ENCODE assay signal across 8 mouse cellular contexts in the genomic region with DNA sequence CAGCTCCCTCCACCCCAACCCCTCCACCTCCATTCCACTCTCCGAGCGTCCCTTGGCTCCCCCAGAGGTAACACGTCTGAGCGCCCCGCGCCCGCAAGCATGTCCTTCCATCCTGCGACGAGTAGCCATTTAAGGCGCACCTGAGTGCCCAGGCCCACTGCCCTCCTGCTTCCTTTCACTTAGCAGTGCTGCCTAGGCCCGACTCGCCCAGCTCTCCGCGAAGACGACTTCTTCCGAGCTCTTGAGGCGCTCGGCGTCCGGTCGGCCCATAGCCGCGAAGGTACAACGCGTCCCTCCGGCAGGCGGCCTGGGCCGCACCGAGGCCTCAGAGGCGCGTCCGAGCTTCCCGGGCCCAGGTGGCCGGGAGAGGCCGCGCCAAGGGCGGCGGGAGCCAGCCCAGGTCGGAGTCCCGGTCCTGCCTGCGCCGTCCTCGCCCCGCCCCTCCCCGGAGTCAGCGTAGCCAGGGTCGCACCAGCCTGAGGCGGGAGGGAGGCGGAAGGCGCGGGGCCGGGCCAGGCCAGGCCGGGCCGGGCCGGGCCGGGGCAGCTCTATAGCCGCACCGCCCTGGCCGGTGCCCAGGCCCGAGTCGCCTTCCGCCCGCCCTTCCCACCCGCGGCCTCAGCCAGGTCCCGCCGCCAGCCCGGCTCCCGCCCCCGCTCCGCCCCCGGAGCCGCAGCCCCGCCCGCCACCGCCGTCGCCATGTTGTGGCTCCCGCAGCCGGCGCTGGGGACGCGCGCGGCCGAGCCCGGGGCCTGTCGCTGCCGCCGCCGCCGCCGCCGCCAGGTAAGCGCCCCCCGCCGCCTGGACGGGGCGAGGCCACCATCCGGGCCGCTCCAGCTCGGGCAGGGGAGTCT. TPM values are rescaled to one million over a fixed set of nuclear protein-coding genes. Genes with fewer than 3 reads are reported as not detected.
DNase-seq lines count a peak whose midpoint lies in the region; ATAC-seq and TF ChIP-seq lines count a peak whose summit lies in the region.

A gene (plus strand): TSS at position 702 of the 854 bp plus-strand sequence.

- peak; percentile 88 for ATAC-seq in forebrain, postnatal 0 days
- peak; percentile 94 for ATAC-seq in lung, embryonic 16.5 days (ENCODE audit: low read depth)

- intact Hi-C loops in heart, postnatal 36 days (cut with DNase I), result loop anchor here (2.0 to 5.0 kb wide), 3 partner anchors 46 to 144 kb away; a partner anchor contains a TSS

- H3K27me3 ChIP-seq in MEL (ENCODE audit: control insufficient read depth in 1 of 2, insufficient read depth in 2 of 2, low read length in 2 of 2), result no peaks in the 10 kb centered on the region
- H3K27me3 ChIP-seq in cerebellum, adult 2 months (ENCODE audit: control insufficient read depth, insufficient read depth, low read length), result no peaks in the 10 kb centered on the region
- H3K27me3 ChIP-seq in forebrain, postnatal 0 days (ENCODE audit: insufficient read depth, low read length), result no peaks in the 10 kb centered on the region
- H3K27me3 ChIP-seq in lung, embryonic 16.5 days (ENCODE audit: control insufficient read depth, insufficient read depth, low read depth, low read length), result no peaks in the 10 kb centered on the region

- no peak for TF ChIP-seq RAD21 in MEL (IDR thresholded peaks at IDR 0.05; ENCODE audit: low read depth, low read length)

- peak in 1 of 2 experiments; percentile 63; a peak in 3 of 4 replicates for TF ChIP-seq POLR2A in MEL (IDR thresholded peaks at IDR 0.05; ENCODE audit: control insufficient read depth in 1 of 2, insufficient read depth in 1 of 2, low read depth in 1 of 2, low read length in 2 of 2, poor library complexity in 1 of 2)
- peak; percentile 2; the same call in 1 of the 2 replicates for TF ChIP-seq POLR2A in cerebellum, adult 2 months (IDR thresholded peaks at IDR 0.05; ENCODE audit: borderline replicate concordance, insufficient read depth, low read length)

- under 1% methylated on average over 96 of the region's 102 CpGs for WGBS in cerebellum, adult 2 months
- under 1% methylated on average over 85 of the region's 102 CpGs for WGBS in forebrain, postnatal 0 days
- WGBS in lung, embryonic 16.5 days, result under 1% methylated on average over 48 of the region's 102 CpGs

- no peak for TF ChIP-seq CTCF in MEL (IDR thresholded peaks at IDR 0.05 in 2 of 3, conservative IDR thresholded peaks at IDR 0.05 in 1 of 3; ENCODE audit: control insufficient read depth in 1 of 3, insufficient read depth in 1 of 3, low read depth in 2 of 3, low read length in 3 of 3, poor library complexity in 1 of 3, severe bottlenecking in 1 of 3)
- TF ChIP-seq CTCF in cerebellum, adult 2 months (IDR thresholded peaks at IDR 0.05; ENCODE audit: borderline replicate concordance, insufficient read depth, low read depth, low read length), result no peak
- no peak for TF ChIP-seq CTCF in forebrain, postnatal 0 days (IDR thresholded peaks at IDR 0.05; ENCODE audit: low read depth)

- peak within 1 kb of the TSS; percentile 74 for H3K4me2 ChIP-seq in forebrain, postnatal 0 days (ENCODE audit: low read depth)
- peak within 1 kb of the TSS; percentile 90 for H3K4me2 ChIP-seq in lung, embryonic 16.5 days (ENCODE audit: low read depth, low read length)

- H3K9me3 ChIP-seq in MEL (replicated peaks; ENCODE audit: insufficient read depth, low read length), result no peaks in the 10 kb centered on the region
- H3K9me3 ChIP-seq in forebrain, postnatal 0 days (ENCODE audit: low read length), result no peaks in the 10 kb centered on the region
- no peaks in the 10 kb centered on the region for H3K9me3 ChIP-seq in lung, embryonic 16.5 days (ENCODE audit: control insufficient read depth, low read length)

- H3K4me3 ChIP-seq in MEL (ENCODE audit: control insufficient read depth in 1 of 2, insufficient read depth in 1 of 2, low read depth in 2 of 2, low read length in 2 of 2), result peak within 1 kb of the TSS; percentile 92 to 97
- peak within 1 kb of the TSS; percentile 99 for H3K4me3 ChIP-seq in cerebellum, adult 2 months (replicated peaks; ENCODE audit: insufficient read depth, low read depth, low read length)
- peak within 1 kb of the TSS; percentile 92 for H3K4me3 ChIP-seq in forebrain, postnatal 0 days (ENCODE audit: low read depth, low read length)
- peak within 1 kb of the TSS; percentile 91 for H3K4me3 ChIP-seq in lung, embryonic 16.5 days (ENCODE audit: low read length)

- H3K27ac ChIP-seq in MEL (ENCODE audit: control insufficient read depth, low read depth, low read length), result peak within 1 kb of the TSS; percentile 88
- H3K27ac ChIP-seq in cerebellum, adult 2 months (ENCODE audit: insufficient read depth, low read length), result peak within 1 kb of the TSS; percentile 92
- peak within 1 kb of the TSS; percentile 94 for H3K27ac ChIP-seq in forebrain, postnatal 0 days (ENCODE audit: low read depth, low read length)
- H3K27ac ChIP-seq in lung, embryonic 16.5 days (ENCODE audit: low read length), result peak within 1 kb of the TSS; percentile 98

- TF ChIP-seq EP300 in MEL (IDR thresholded peaks at IDR 0.05; ENCODE audit: low read depth in 1 of 2, low read length in 2 of 2), result no peak

- H3K36me3 ChIP-seq in MEL (ENCODE audit: control insufficient read depth in 1 of 2, insufficient read depth in 2 of 2, low read length in 2 of 2), result peaks cover 2 to 51% of the 10 kb centered on the region in 2 experiments; a peak in 3 of 4 replicates
- no peaks in the 10 kb centered on the region for H3K36me3 ChIP-seq in forebrain, postnatal 0 days (ENCODE audit: insufficient read depth)
- no peaks in the 10 kb centered on the region for H3K36me3 ChIP-seq in lung, embryonic 16.5 days (ENCODE audit: control insufficient read depth, insufficient read depth, low read length)

- peaks cover 31 to 34% of the 10 kb centered on the region in 2 experiments for H3K4me1 ChIP-seq in MEL (ENCODE audit: control insufficient read depth in 1 of 2, insufficient read depth in 2 of 2, low read length in 2 of 2)
- peaks cover 2% of the 10 kb centered on the region; the same call in 1 of the 2 replicates for H3K4me1 ChIP-seq in cerebellum, adult 2 months (ENCODE audit: control insufficient read depth, insufficient read depth, low read length)
- peaks cover 24% of the 10 kb centered on the region for H3K4me1 ChIP-seq in forebrain, postnatal 0 days (ENCODE audit: insufficient read depth)
- H3K4me1 ChIP-seq in lung, embryonic 16.5 days (replicated peaks; ENCODE audit: control insufficient read depth, insufficient read depth, low read length), result peaks cover 23% of the 10 kb centered on the region

- H3K79me2 ChIP-seq in MEL (ENCODE audit: control insufficient read depth, insufficient read depth, low read length, poor library complexity), result peaks cover 50% of the 10 kb centered on the region

- peak within 1 kb of the TSS; percentile 98 for H3K9ac ChIP-seq in MEL (ENCODE audit: control insufficient read depth, low read depth, low read length, poor library complexity, severe bottlenecking)
- peak within 1 kb of the TSS; percentile 98 for H3K9ac ChIP-seq in forebrain, postnatal 0 days
- peak within 1 kb of the TSS; percentile 98 for H3K9ac ChIP-seq in lung, embryonic 16.5 days (ENCODE audit: low read length)

- DNase-seq in MEL (ENCODE audit: low read depth, low spot score), result peak; percentile 70
- DNase-seq in cerebellum, adult 2 months, result peak; percentile 86 to 87
- DNase-seq in forebrain, postnatal 0 days, result peak; percentile 79
- DNase-seq in heart, postnatal 36 days, result peak; percentile 83 to 91
- peak; percentile 25 to 51 for DNase-seq in layer of hippocampus, adult 8-10 months (ENCODE audit: low spot score in 2 of 2)
- DNase-seq in ovary, postnatal 10 days (ENCODE audit: low spot score), result peak; percentile 71
- DNase-seq in thymus, postnatal 10 days (ENCODE audit: low spot score in 2 of 2), result peak; percentile 64 to 78

TF ChIP-seq in MEL, 35 proteins besides CTCF, POLR2A, EP300 and RAD21:
- TF ChIP-seq ELF1 (IDR thresholded peaks at IDR 0.05; ENCODE audit: low read depth, low read length), result no peak
- TF ChIP-seq CHD1 (IDR thresholded peaks at IDR 0.05; ENCODE audit: low read depth, low read length), result no peak
- peak; percentile 57 for TF ChIP-seq NELFE (IDR thresholded peaks at IDR 0.05; ENCODE audit: low read depth, low read length)
- peak; percentile 33; the same call in 1 of the 2 replicates for TF ChIP-seq ZMIZ1 (IDR thresholded peaks at IDR 0.05; ENCODE audit: low read depth, low read length)
- no peak for TF ChIP-seq E2F4 (IDR thresholded peaks at IDR 0.05; ENCODE audit: borderline replicate concordance, low read depth, low read length)
- 0 out of 2 replicates have a peak, but pooled peaks have one; percentile 1 for TF ChIP-seq TCF12 (IDR thresholded peaks at IDR 0.05; ENCODE audit: low read depth, low read length)
- no peak for TF ChIP-seq MAX (IDR thresholded peaks at IDR 0.05; ENCODE audit: low read length)
- 0 out of 2 replicates have a peak, but pooled peaks have one; percentile 21 for TF ChIP-seq HCFC1 (IDR thresholded peaks at IDR 0.05; ENCODE audit: low read depth, low read length)
- TF ChIP-seq UBTF (IDR thresholded peaks at IDR 0.05; ENCODE audit: borderline replicate concordance, insufficient read depth, low read depth, low read length), result 0 out of 2 replicates have a peak, but pooled peaks have one; percentile 48
- peak; percentile 27 for TF ChIP-seq SIN3A (IDR thresholded peaks at IDR 0.05; ENCODE audit: low read length)

RNA-seq across cellular contexts. Expression of the gene that starts here (rescaled TPM):
- 12.9 and 14.7 TPM in 2 replicates for total RNA-seq in MEL (2012; rRNA removed)
- 10 to 100 TPM in 1 of 2 experiments, not detected in 1; 33.0 TPM for polyA plus RNA-seq in MEL (2012; ENCODE audit: insufficient read depth in 1 of 2, insufficient read length in 2 of 2, low read depth in 1 of 2, low replicate concordance in 2 of 2, missing spikeins in 1 of 2)
- polyA plus RNA-seq in cerebellum, adult 2 months (2012; rRNA removed), result 17.3 and 19.9 TPM in 2 replicates
- total RNA-seq in forebrain, postnatal 0 days (2014; rRNA removed), result 22.0 and 22.1 TPM in 2 replicates
- polyA plus RNA-seq in forebrain, postnatal 0 days (2015; fragmentation: Nextera tagmentation; extraction: Ambion mirVana), result 3.9 and 5.2 TPM in 2 replicates
- total RNA-seq in heart, postnatal 36 days (2021), result 10 to 100 TPM; 14.3 to 16.4 TPM
- 10 to 100 TPM; 21.5 to 30.6 (median 26.4) TPM for total RNA-seq in layer of hippocampus, adult 8-10 months (2022)
- polyA plus RNA-seq in lung, embryonic 16.5 days (2015; fragmentation: Nextera tagmentation; extraction: Ambion mirVana), result 13.5 and 15.3 TPM in 2 replicates

Comparison
In these comparisons a context has a peak if more than half of its experiments do, and no peak if none do; other contexts are left out.
1. Peak in every context shown above with its lines: DNase-seq, ATAC-seq, H3K4me3 ChIP-seq and H3K27ac ChIP-seq.